Mouse (Mus musculus) cerebellum, adult 9-10 months (tissue): Measurements from ENCODE around the gene Hspb1.

Experiments used
- DNase-seq: peaks from one replicate; pipeline ENCODE4 v3.0.0; 2022

The Hspb1 gene

GRCm38 (mm10) chr5:135887675-135888102 lies at the start of gene Hspb1:
TSS of gene Hspb1 (plus strand) at chr5:135887919.
- DNase-seq = no peak

- no peak for DNase-seq
Observed at GRCm38 (mm10) chr5:135841651-135842050, 46.1 kb upstream of the Hspb1 start.

- DNase-seq = no peak
Observed at GRCm38 (mm10) chr5:135843418-135843817, 44.3 kb upstream of the Hspb1 start.

- DNase-seq = no peak
Observed at GRCm38 (mm10) chr5:135845676-135846320, 41.9 kb upstream of the Hspb1 start.

DNA sequence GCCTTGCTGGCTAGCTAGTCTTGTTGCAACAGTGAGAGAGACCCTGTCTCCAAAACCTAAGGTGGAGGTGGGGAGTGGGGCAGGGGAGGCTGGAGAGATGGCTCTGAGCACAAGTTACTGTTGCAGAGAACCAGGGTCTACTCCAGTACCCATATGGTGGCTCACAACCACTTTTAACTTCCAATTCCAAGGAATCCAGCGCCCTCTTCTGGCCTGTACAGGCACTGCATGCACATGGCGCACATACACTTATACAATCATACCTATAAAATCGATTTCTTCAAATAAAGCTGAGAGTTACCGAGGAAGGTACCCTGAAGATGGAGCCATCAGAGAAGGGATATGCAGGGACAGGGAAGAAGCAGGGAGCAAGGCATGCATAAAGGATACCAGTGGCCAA lies 40.3 kb upstream of the Hspb1 start:
- no peak for DNase-seq

- no peak for DNase-seq
Observed at GRCm38 (mm10) chr5:135847881-135848280, 39.8 kb upstream of the Hspb1 start.

DNA sequence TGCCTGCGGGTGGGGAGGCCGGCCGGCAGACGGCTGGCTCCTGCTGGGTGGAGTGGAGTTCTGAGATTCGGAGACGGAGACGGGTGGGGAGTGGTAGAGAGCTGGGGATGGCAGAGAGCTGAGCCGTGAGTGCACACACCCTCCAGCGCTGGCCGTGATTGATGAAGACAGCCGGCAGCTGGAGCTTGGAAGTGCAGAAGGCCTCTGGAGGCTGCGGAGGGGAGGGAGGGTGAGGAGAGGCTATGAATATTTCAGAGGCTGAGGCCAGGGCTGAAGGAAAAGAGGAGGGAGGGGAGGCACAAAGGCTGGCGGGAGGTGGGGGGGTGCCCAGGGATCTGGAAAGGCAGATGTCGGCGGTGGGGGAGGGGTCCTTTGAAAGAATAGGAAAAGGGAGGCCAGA lies 36.7 kb upstream of the Hspb1 start:
- DNase-seq = no peak

- no peak for DNase-seq
Observed at GRCm38 (mm10) chr5:135851481-135851880, 36.2 kb upstream of the Hspb1 start.

DNA sequence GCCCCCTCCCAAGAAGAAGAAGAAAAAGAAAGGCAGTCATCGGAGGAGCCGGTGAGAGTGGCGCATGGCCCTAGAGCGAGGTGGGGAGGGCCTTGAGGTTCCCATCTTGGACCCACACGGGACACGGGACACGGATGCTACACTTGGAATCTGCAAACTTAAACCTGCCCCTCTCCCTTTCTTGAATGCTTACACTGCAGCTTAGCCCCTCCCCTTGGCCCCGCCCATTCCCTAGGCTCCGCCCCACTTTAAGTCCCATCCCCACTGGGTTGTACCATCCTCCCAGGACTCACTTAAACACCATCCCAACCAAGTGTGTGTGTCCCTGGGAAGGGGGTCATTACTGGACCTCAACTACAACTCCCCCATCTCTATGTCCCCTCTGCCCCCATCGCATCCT lies 35.3 kb upstream of the Hspb1 start:
- DNase-seq = no peak

- no peak for DNase-seq
Observed at GRCm38 (mm10) chr5:135853731-135854130, 34.0 kb upstream of the Hspb1 start.

GRCm38 (mm10) chr5:135855156-135855555 lies 32.6 kb upstream of the Hspb1 start:
- DNase-seq = peak; percentile 86

- DNase-seq = no peak
Observed at GRCm38 (mm10) chr5:135866662-135867061, 21.1 kb upstream of the Hspb1 start.

DNA sequence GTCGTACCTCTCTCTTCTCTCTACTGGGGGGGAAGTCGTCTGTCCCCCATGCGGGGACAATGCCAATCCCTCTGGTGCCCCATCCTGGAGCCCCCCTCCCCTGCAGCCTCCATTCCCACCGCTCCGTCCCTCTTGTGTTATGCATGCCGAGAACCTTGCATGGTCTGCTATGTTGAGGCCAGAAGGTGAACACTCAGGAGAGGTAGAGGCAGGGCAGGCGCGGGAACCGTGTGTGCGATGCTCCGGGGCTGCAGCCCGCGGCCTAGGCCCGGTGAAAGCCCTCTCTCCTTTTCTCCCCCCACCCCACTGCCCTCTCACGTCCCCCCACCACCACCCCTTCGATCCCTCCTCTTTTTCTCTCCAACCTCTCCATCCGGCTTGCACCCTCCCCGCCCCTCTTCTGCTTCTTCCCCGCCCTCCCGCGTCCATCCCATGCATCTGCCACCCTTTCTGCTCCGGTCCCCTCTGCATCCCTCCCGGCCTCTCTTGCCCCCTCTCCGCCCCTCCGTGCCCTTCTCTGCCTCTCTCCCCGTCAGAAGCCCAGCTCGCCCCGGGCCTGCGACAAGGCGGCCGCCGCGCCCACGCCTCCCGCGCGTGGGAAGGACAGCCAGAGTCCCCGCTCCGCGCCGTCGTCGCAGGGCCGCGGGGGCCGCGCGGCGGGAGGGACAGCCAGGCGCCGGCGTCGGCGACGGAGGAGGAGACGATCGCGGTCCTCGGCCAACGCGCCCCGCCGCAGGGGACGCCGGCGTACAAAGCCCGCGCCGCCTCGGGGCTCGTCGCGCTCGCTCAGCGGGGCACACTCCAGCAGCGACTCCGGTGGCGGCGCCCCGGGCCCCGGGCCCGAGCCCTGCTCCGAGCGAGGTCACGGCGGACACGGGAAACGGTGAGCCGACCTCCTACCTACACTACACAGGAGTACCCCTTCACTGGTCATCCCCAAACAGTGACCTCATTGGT lies 19.8 kb upstream of the Hspb1 start:
- DNase-seq = no peak

GRCm38 (mm10) chr5:135868653-135869052 lies 19.1 kb upstream of the Hspb1 start:
- DNase-seq = no peak

- no peak for DNase-seq
Observed at GRCm38 (mm10) chr5:135869661-135870423, 17.9 kb upstream of the Hspb1 start.

GRCm38 (mm10) chr5:135870505-135870904 lies 17.2 kb upstream of the Hspb1 start:
- no peak for DNase-seq

DNA sequence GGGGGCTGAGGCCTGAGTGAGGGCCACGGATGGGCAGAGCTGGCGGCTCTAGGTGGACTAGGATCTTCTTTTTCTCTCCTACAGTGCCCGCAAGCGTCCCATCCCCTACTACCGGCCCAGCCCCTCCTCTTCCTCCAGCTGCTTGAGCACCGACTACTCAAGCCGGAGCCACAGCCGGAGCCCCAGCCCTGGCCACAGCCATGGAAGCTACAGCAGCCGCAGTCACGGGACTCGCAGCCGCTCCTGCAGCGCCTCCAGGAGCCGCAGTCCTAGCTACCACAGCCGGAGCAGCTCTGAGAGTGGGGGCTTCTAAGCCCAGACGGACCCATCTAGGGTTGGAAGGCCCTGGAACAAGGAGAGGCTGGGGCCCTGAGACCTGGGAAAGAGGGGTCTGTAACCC lies 14.7 kb upstream of the Hspb1 start:
- DNase-seq = no peak

- DNase-seq = no peak
Observed at GRCm38 (mm10) chr5:135873753-135874152, 14.0 kb upstream of the Hspb1 start.

- DNase-seq = no peak
Observed at GRCm38 (mm10) chr5:135877180-135877579, 10.5 kb upstream of the Hspb1 start.

GRCm38 (mm10) chr5:135877831-135878231 lies 9.9 kb upstream of the Hspb1 start:
- peak; percentile 69 for DNase-seq

DNA sequence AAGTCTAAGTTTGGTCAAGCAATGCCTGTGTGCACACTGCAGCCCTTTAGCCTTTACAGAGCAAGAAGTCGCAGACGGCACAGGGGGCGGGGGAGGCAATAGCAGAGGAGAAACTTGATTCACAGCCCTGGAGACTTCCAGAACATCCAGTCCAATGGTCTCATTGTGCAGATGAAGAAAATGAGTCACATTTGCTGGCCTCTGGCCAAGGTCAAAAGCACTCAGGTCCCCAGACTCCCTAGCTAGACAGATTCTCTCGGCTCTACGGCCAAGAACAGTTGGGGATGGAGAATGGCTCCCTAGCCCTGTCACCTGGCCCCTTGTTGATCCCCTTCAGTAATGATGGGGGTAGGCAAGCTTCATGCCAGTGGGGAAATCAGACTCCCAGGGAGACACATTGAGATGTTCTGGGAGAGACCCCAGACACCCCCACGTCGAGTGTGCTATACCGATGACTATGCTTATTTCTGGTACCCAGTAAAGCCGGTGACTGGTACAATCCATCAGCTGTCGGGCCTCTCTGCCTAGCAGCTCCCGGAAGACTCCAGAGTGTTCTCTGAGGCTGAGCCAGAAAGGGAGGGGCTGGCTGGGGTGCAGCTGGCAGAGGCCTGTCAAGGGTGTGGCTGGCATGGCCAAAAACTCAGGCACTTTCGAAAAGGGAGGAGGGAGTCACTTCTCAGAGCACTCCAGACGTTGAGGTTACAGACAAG lies 8.1 kb upstream of the Hspb1 start:
- DNase-seq = no peak

DNA sequence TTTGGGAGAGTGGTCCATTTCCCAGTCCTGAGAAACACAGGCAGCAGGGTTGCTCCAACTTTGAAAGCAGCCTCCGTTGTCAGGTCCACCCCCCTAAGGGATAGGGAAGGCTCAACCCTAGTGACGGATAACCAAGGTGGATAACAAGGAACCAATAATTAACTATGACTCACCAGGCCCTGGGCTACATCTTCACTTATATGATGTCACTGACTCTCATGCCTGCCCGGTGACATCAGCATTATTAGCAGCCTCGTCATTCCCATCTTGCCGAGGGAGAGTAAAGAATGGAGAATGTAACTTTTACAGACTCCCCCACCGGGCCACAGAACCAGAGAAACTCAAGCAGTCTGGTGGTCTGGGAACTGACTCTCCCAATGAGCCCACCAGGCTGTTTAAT lies 3.1 kb upstream of the Hspb1 start:
- DNase-seq = no peak
